Mouse (Mus musculus): ENCODE measurements at regions not wholly inside any gene's neighbourhood (a gene's known extent, or its start where the extent isn't known, plus 50 kb on each side); places are given as distances from the start of the nearest gene placed in this dataset.

DNA sequence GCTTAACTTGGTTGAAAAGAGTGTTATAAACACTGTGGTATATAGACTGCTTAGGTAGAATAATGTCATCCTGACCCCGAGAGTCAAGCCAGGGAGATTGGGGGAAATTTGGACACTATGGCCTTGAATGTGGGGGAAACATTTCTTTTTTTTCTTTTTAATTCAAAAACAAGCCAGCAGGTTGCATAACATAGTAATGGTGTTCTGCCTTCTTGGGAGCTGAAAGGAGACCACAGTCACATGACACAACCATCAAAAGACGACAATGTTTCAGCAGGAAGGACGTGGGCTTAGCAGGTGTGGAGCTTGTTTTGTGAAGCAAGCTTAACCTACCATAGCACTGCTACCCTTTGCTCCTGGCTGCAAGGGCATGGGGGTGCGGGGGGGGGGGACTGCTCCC is 306.3 kb upstream of the Klf3 start:
- DNase-seq (ENCODE audit: low spot score in 2 of 2): no peak

DNA sequence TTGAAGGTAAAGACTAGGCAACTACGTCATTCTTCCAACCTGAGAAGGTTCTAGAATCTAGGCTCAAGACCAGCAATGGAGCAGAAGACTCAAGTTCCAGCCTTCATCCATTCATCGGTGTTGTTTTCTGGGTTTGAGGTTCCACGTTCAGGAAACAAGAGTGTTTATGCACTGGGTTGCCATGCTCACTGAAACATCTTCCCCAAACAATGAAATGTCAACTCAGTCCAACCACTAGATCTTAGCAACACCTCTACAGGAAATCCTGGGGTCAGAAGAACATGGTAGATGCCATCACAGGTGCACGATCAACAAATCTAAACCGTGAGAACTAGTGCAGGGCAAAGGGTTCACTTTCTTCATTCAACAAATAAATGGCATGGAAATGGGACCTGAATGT is 304.8 kb upstream of the Klf3 start:
- DNase-seq (ENCODE audit: low spot score in 2 of 2): no peak

DNA sequence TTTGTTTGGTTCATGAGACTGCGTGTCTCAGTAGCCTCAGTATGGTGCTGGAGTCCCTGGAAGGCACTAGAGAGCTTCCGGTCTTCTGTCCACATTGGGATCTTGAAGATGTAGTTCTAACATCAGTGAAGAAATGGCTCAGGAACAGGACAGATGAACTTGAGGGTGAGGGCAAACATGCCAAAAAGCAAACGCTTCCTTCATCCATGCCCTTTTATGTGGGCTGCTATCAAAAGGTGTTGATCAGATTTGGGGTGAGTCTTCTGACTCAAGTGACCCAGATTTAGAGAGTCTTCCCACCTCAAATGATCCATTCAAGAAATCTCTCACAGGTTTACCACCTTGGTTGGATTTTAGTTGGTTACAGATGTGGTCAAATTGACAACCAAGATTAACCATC is 304.1 kb upstream of the Klf3 start:
- no peak for DNase-seq (ENCODE audit: low spot score in 2 of 2)

DNA sequence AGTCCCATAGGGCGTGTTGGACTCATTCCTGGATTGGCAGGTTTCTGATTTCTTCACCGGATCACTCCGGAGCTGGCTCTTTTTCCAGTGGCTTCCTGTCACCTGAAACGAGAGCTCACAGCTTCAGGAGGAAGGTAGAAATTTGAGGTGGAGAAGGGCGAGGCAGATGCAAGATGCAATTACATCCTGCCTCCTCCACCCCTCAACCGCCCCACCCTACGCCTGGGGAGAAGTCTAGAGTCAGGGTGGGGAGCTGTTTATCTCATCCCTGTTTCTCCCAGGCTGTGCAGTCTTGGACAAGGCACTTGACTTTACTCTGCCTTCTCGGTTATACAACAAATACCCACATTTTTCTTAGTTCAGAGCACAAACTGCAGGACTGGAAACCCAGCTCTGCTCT is 302.8 kb upstream of the Klf3 start:
- DNase-seq (ENCODE audit: low spot score in 2 of 2): no peak

DNA sequence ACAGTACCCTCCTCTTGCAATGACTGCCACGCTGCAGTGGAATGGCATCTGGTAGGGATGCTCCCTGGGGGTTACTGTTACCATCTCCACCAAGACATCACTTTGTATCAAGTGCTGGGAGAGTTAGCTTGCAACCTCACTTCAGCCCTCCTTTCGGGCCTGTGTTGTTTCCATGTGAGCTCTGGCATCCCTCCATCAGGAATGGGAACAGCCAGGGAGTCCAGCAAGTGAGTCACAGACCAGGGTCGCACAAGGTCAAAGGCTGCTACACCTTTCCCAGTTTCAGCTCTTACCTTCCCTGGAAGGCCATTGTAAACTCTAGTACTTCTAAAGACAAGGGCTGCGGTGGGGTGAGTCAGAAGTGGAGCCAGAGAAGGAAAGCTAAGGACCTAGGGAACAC is 302.3 kb upstream of the Klf3 start:
- DNase-seq (ENCODE audit: low spot score in 2 of 2): no peak

DNA sequence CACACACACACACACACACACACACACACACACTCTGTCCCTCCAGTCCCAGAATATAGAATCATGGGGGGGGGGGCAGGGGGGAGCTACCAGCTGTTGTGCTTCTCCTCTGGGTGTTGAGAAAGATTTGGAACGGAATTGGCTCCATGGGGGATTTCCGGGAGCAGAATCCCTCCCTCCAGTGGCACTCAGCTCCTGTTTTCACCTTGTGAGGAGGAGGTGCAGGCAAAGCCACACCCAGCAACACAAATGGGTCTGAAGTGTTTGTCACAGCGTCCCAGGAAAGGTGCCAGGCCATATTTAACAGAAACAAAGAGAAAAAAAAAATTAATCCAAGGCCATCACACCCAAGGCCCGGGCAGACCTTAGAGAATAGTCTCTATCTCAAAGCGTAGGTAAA is 301.4 kb upstream of the Klf3 start:
- DNase-seq (ENCODE audit: low spot score in 2 of 2): no peak

DNA sequence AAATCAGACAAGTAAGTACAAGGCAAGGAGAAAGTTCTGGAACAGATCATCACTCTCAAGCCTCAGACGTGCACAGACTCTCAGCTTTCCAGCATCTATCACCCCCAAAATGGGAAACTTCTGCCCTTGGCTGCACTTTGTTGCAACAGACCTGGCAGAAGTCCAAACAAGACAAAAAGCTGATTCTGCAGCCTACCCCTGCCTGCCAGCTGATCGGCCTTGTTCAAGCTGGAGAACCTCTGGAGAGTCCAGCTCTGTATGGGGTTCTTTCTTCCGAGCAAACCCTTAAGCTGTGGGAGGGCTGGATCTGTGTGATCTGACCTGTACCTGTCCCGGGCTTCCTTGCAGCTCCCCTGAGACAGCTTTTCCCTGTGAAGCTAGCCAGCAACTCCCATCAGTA is 299.7 kb upstream of the Klf3 start:
- DNase-seq (ENCODE audit: low spot score in 2 of 2): peak in 1 of 2 experiments; percentile 61

DNA sequence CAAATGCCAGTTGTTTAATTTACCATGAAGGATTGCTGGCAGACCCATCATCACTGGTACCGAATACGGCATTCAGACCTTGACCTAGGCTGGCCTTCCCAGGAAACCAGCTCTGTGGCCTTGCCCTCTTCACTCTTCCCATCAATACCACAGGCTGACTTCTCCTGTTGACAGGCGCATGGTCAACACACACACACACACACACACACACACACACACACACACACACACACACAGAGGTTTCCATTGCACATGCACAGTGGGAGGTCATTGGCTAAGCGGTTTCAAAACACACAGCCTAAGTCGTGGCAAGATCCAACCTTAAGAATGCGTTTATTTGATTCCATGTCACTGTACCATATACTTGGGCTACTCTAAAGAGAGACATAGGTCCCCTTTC is 298.7 kb upstream of the Klf3 start:
- DNase-seq (ENCODE audit: low spot score in 2 of 2): no peak

DNA sequence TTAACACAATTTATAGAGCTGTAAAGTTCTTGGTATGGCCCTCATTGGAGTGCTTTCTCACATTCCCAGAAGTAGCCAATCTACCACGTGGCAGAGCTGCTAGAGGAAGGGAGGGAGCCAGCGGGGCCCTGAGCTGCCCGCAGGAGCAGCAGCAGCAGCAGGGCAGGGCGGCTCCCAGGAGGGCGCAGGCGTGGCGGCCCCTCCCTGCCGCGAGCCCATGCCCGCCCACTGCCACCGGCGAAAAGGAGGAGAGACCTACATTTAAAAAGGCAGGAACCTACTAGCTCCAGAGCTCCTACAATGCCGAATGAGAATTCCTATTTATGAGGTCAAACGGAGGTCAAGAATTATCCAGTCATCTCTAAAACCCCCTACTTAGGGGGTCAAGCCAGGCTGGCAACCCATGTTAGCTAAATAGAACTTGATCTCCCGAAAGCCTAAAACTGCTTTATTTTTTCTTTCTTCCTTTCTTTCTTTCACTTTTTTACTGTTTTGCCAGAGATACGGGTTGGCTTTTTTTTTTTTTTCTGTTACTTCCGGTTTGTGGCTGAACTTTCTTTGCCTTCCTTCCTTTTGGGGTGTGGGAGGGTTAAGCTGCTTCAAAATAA is 297.9 kb upstream of the Klf3 start:
- peak in 1 of 2 experiments; percentile 48 for DNase-seq (ENCODE audit: low spot score in 2 of 2)

DNA sequence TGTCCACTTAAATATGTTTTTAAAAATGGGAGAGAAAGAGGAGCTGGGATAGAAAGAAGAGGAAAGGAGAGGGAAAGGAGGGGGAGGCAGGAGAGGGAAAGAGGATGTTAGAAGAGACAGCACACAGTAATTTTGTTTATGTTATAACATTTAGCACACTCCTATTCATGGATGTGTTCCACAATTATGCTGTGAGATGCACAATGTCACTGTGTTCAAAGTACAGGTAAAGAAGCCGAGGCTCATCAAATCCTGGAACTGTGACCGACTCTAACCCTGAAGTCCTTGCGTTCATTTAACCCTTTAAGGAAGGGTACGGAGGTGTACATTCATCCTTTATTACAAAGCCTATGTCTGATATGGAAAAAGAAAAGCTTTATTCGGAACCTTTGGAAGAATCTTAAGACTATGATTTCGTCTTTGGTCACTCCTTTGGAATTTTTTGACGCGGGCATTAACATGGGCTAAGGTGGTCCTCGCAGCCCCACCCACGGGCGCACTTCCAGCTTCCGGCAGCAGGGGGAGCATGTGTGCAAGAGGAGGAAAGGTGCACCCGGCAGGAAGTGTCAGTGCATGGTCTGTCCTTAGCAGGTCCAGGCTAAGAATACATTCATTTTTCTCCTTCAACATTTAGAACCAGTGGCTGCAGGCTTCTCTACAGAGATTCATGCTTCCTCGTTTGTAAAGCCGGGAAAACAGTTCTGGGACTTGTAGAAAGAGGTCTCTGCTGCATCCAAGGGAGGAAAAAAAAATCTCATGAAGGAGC is 297.2 kb upstream of the Klf3 start:
- DNase-seq (ENCODE audit: low spot score in 2 of 2): peak; percentile 74 to 78

DNA sequence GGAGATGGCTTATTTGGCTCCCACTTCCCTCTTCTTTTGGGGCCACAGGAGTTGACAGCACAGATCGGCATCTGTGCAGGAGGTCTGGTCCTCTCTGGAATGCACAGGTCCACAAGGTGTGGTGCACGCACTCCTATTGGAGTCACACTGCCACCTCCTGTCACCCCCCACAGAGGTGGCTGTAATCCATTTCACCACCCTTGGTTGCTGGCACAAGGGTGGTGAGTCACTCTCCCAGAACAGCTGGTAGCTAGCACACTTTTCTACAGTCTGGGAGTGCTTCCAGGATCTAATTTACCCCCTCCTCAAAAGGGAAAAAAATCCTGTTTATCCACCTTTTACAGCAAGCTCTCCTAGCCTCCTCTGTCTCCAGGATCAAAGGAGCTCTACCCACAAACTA is 294.6 kb upstream of the Klf3 start:
- DNase-seq (ENCODE audit: low spot score in 2 of 2): no peak

DNA sequence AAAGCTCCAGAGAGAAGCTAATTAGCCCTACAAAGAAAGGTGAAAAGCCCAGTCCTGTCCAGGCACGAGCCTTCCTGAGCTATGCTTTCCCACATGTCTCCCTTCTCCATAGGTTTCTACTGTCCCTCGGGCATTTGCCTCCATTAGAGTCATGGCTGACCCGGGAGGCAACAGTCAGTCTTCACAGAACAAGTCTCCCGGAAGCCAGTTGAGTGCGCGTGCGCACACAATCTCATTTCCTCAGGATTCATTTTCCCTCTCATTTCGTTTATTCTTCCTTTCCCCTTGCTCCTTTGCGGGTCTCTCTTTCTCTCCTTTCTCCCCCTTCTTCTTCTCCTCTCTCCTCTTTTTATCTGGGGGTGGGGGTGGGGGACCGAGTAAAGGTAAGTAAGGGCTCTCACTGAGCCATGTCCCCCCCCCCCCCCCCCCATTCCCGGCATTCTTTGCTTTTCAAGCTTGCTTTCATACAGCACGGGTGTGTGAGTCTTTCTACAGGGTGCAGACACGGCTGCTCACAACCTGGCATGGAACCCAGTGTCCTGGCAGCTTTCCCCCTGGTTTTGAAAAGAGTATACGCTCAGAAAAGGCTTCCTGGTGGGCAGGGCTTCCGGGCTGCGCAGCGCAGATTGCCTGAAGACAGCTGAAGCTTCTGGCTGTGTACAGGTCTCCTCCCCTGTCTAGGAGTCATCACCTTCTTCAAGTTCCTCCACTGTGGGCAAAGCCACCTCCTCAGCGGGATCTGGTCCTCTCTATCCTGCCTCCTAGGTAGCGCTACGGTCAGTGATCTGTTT is 289.8 kb upstream of the Klf3 start:
- DNase-seq (ENCODE audit: low spot score in 2 of 2): no peak

DNA sequence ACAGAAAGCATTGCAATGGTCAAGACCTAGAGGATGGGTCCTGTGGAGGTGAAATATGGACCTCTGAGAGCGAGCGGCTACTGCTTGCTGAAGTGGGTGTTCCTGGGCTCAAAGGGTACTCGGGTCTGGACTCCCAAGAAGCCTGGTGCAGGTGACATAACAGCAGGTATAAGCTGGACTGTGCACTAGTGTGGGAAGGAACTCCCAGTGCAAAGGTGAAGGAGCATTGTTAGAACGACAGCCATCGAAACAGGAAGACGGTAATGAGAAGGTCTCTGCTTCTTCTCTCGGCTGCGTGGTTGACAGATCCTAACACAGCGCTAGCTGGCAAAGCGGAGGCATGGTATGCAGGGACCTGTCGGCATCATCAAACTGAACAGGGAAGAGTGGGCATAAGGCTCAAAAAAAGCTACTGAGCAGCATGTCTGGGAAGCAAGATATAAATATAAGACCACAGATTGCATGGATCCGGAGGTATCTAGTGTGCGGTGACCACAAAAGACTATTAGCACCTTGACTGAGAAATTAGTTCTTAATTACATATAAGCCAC is 287.0 kb upstream of the Klf3 start:
- no peak for DNase-seq (ENCODE audit: low spot score in 2 of 2)

DNA sequence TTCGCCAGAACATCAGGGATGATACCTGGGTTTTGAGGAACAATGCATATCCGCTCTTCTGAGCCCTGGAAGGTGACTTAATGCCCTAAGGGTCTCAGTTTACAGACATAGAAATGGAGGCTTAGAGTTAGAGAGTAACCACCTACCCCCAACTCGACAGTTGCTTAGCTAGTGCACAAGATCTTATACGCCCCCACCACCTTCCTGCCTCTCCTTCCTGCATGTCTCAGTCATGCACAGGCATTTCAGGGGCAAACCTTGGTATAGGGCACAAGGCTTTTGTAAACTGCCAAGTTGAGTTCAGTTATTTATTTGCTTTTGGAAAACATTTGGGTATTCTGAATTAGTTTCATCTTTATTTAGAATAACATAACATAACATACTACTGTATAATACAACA is 285.9 kb upstream of the Klf3 start:
- DNase-seq (ENCODE audit: low spot score in 2 of 2): no peak

DNA sequence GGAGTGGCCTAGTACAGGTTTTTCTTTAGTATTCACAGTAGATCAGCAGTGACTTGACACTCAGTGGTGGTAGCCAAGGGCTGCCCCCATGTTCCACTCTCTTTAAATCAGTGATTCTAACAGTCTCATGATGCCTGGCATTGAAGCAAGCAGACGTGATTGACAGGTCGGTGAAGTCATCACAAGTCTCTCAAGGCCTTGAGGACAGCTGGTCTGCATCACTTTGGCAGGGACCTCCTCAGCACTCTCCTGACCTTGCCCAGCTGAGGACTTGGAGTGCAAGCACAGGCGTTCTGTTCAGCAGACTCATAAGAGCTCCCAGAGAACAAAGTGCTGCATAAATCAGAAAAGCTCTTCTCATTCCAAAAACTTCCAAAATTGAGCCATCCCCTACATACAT is 285.4 kb upstream of the Klf3 start:
- no peak for DNase-seq (ENCODE audit: low spot score in 2 of 2)

DNA sequence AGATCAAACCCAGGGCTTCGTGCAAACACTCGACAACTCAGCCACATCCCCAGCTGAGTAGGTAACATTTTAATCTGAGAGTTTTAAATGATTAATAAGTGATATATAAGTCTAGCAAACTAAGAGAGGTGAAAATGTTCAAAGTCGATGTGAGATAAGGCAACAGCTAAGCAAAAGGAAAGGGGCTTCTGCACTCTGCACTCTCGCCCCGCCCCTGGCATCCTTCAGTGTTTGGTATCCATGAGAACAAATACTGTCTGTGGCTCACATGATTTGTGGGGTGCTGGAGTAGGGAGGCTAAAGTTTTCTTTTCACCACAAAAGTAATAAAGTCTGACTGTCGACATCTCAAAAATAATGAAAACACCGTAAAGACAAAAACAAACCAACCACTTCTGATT is 284.2 kb upstream of the Klf3 start:
- no peak for DNase-seq (ENCODE audit: low spot score in 2 of 2)

DNA sequence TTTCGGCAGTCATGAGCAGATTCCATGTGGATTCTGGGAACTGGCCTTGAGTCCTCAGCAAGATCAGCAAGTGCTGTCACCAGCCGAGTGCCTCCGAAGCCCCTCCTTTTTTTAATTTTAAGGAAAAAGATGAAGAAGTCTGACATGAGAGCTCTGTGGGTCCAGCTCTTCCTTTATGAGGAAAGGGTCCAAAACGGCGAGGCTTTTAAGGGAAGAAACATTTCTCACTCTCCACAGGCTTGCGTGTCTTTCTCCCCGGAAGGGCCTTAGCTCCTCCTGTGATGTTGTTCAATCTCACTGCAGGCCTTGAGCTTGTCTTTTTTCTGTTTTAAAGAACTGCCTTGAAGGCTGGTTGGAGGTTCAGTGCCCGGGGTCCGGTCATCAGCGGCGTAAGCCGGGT is 283.5 kb upstream of the Klf3 start:
- DNase-seq (ENCODE audit: low spot score in 2 of 2): no peak

DNA sequence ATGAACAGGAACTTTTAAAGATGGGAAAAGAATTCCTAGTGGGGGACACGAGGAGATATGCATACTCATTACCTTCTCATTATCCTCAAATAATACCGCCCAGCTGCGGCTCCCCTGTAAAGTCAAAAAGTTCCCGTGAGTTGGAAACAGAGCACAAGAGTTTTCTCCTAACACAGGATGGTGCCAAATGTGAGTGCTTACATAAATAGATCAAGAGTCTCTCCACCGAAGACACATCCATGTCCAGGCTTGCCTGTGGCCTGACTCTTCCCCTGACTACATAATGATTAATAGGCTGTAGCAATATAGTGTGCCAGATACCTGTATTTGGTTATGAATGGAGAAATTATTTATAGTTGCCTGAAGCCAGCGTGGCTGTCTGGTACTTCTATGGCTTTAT is 281.8 kb upstream of the Klf3 start:
- no peak for DNase-seq (ENCODE audit: low spot score in 2 of 2)

DNA sequence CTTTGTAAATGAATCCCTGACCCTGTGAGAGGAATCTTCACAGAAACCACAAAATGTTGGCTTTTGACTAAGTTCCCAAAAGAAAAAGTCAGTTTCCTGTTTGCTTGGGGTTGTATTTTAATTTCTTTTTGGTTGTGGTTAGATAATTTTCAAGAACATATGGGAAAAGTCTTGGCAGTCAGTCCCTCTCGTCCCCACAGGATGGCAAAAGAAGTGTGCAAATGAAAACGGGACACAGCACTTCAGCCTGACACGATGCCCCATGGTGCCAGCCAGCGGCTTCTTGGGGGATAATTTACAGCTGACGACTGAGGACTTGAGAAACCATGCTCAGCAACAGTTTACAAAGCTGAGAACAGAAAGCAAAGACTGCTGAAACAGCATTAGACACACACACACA is 281.2 kb upstream of the Klf3 start:
- no peak for DNase-seq (ENCODE audit: low spot score in 2 of 2)

DNA sequence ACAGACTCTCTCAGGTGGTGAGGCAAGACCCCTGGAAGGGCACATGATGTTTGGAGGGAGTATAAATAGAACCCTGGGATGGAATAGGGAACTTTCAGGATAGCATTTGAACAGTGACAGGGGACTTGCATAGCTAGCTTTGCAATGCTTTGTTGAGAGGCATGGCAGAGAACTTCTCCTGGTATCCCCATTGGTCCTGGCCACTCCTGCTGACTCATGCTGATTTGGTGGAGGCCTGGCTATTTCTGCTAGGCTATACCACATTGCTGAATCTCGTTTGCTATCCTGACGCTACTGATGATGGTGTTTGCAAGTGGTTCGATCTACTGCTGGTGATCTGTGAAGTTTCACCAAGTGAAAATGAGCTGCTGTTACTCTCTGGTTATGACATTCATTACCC is 276.7 kb upstream of the Klf3 start:
- no peak for DNase-seq (ENCODE audit: low spot score in 2 of 2)

DNA sequence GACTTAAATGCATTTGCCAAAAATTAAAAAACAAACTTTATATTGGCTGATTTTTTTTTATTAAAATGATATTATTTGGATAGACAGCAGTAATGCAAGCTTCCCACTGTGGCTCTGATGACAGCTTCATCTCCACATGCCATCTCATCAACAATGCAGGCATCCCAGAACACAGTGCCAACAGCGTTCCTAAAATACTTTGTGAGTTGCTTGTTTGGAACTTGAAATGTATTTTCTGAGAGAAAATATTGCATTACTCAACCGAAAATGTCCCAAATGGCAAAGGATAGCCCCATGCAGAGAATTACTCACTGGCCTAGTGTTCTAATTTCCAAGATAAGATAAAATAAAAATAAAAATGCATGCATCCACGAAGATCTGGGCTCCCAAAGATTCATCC is 275.2 kb upstream of the Klf3 start:
- no peak for DNase-seq (ENCODE audit: low spot score in 2 of 2)

DNA sequence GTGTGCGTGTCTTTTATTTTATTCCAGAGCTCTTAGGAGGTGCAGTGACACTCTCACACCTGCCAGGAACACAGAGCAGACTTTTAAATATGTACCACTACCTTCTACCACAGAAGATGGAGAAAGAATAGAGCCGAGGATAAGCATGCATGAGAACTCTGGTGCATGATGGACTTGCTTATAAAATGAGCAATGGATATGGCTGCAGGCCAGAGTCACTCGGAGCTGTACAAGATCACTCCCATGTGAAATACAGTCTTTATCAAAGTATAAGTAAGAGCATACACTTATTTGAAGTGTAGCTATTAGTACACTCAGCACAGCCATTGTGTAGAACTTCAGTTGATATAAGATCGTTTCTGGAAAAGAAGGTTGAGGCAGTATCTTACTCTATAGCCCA is 268.8 kb upstream of the Klf3 start:
- DNase-seq (ENCODE audit: low spot score in 2 of 2): no peak

Data from adrenal gland, postnatal 4 days (tissue).